Mouse (Mus musculus) MEL (cell line): ENCODE results near the gene Sugp2.

Experiments used
- CTCF ChIP-seq, 3 experiments: IDR thresholded peaks in 2 of 3; conservative IDR thresholded peaks in 1 of 3; 2 replicates each; pipeline ENCODE4 v1.5.1; 2011 to 2012; ENCODE audit warnings: low read length in 3 of 3, low read depth in 2 of 3, mild to moderate bottlenecking in 2 of 3, improper control_type of control experiment in 1 of 3, inconsistent platforms in 1 of 3, mixed read lengths in 1 of 3, moderate library complexity in 1 of 3; ENCODE audit not compliant: control insufficient read depth in 1 of 3, insufficient read depth in 1 of 3, poor library complexity in 1 of 3, severe bottlenecking in 1 of 3
- E2F4 ChIP-seq: IDR thresholded peaks from 2 replicates; pipeline ENCODE4 v1.6.1; 2011; ENCODE audit warnings: low read depth, low read length, improper control_type of control experiment, borderline replicate concordance
- EP300 ChIP-seq, 2 experiments: IDR thresholded peaks; 2 replicates each; pipeline ENCODE4 v1.6.1; 2011; ENCODE audit warnings: improper control_type of control experiment in 2 of 2, low read length in 2 of 2, low read depth in 1 of 2, mild to moderate bottlenecking in 1 of 2
- ETS1 ChIP-seq: IDR thresholded peaks from 2 replicates; pipeline ENCODE4 v1.6.1; 2012; ENCODE audit warnings: low read depth, mild to moderate bottlenecking, inconsistent platforms, low read length, improper control_type of control experiment, moderate library complexity
- HCFC1 ChIP-seq: IDR thresholded peaks from 2 replicates; pipeline ENCODE4 v1.6.1; 2012; ENCODE audit warnings: low read depth, mild to moderate bottlenecking, inconsistent platforms, low read length, improper control_type of control experiment, moderate library complexity
- MAX ChIP-seq: IDR thresholded peaks from 2 replicates; pipeline ENCODE4 v1.6.1; 2011; ENCODE audit warnings: low read length, improper control_type of control experiment
- MXI1 ChIP-seq: IDR thresholded peaks from 2 replicates; pipeline ENCODE4 v1.6.1; 2011; ENCODE audit warnings: mild to moderate bottlenecking, low read depth, low read length, improper control_type of control experiment
- POLR2A ChIP-seq, 2 experiments: IDR thresholded peaks; 2 replicates each; pipeline ENCODE4 v1.6.1; 2011 to 2012; ENCODE audit warnings: low read length in 2 of 2, mild to moderate bottlenecking in 2 of 2, control low read depth in 1 of 2, improper control_type of control experiment in 1 of 2, low read depth in 1 of 2, moderate library complexity in 1 of 2; ENCODE audit not compliant: control insufficient read depth in 1 of 2, insufficient read depth in 1 of 2, poor library complexity in 1 of 2
- POLR2AphosphoS5 ChIP-seq: IDR thresholded peaks from 2 replicates; pipeline ENCODE4 v1.6.1; 2012; ENCODE audit warnings: low read depth, borderline replicate concordance, mild to moderate bottlenecking, inconsistent platforms, low read length, moderate library complexity, mixed read lengths
- TBP ChIP-seq: IDR thresholded peaks from 2 replicates; pipeline ENCODE4 v1.8.0; 2011; ENCODE audit warnings: low read depth, low read length, improper control_type of control experiment
- TCF12 ChIP-seq: IDR thresholded peaks from 2 replicates; pipeline ENCODE4 v1.6.1; 2014; ENCODE audit warnings: low read depth, mild to moderate bottlenecking, inconsistent platforms, low read length, improper control_type of control experiment, moderate library complexity
- ZKSCAN1 ChIP-seq: IDR thresholded peaks from 2 replicates; pipeline ENCODE4 v1.6.1; 2012; ENCODE audit warnings: low read depth, mild to moderate bottlenecking, inconsistent platforms, low read length, improper control_type of control experiment, moderate library complexity

DNA sequence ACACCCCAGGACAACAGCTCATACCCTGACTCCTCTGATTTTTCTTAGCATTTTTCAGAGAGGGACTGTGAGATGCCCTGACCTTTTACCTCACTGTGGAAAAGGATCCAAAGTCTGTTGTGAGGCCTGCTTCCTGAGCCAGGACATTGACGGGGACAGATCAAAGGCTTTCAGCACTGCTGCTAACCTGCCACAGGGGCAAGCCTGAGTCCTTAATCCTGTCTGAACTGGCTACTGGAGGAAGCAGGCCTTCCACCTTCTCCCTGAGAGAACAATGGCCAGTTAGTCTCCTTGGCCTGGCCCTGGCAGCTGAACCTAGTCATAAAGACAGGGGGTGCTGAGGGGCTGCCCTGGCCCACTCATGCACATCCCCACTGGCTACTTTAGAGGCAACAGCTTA is 25.9 kb upstream of the Sugp2 start:
- no peak for TF ChIP-seq EP300 (IDR thresholded peaks at IDR 0.05; ENCODE audit: low read depth in 1 of 2, low read length in 2 of 2)
- no peak for TF ChIP-seq POLR2A (IDR thresholded peaks at IDR 0.05; ENCODE audit: control insufficient read depth in 1 of 2, insufficient read depth in 1 of 2, low read depth in 1 of 2, low read length in 2 of 2, poor library complexity in 1 of 2)
- no peak for TF ChIP-seq MAX
- no peak for TF ChIP-seq CTCF (IDR thresholded peaks at IDR 0.05 in 2 of 3, conservative IDR thresholded peaks at IDR 0.05 in 1 of 3; ENCODE audit: control insufficient read depth in 1 of 3, insufficient read depth in 1 of 3, low read depth in 2 of 3, low read length in 3 of 3, poor library complexity in 1 of 3, severe bottlenecking in 1 of 3)
- TF ChIP-seq E2F4 = no peak
- TF ChIP-seq MXI1 = no peak
- no peak for TF ChIP-seq ETS1
- no peak for TF ChIP-seq ZKSCAN1
- TF ChIP-seq TBP = no peak
- TF ChIP-seq POLR2AphosphoS5 = no peak
- TF ChIP-seq TCF12 = no peak
- TF ChIP-seq HCFC1 = no peak
